Mouse (Mus musculus): ENCODE measurements around the gene Erlin1. TPM values are rescaled to one million over a fixed set of nuclear protein-coding genes. Genes with fewer than 3 reads are reported as not detected.

Gene Erlin1
- 0.02 and 0.04 TPM in 2 replicates for polyA plus RNA-seq (2012)

DNA sequence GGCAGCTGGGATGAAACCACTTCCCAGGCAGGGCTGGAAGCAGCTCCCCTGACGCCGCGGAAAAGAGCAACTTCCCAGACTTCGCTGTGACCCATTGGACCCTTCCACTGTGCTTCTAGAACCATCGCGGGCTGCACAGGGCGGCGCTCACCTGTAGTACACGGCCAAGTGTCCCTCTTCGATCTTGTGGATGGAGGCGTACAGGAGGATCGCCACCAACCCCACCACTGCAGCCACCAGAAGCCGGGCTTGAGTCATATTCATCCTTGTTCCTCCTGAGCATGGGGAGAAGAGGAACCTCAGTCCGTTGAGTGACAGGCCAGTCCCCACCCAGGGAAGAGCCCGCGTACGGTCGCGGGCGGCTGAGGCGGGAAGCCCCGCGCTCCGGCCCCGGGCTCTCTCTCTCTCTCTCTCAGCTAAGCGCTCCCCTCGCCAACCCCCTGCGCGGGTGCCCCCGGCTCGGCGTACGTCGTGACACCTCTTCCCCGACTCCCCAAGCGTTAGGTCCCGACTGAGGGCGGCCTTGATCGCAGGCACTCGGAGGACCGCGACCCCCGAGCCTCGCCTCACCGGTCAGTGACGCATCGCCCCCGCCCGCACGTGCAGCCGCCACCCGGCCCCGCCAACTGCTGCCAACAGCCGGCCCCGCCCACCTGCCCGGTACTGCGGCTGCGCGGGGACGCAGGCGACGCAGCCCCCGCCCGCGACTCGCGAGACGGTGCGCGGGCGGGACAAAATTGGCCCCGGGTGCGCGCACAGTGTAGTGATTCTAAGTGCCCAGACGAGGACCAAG lies at the start of gene Erlin1:
Gene Erlin1 (minus strand): TSS at position 665 of the 793 bp plus-strand sequence.
- Histone ChIP-seq H3K36me3 (ENCODE audit: control insufficient read depth) (peaks cover 21% of the 10 kb centered on the region), H3K9me3 (ENCODE audit: control insufficient read depth, low read length) (no peaks in the 10 kb centered on the region), H3K4me1 (ENCODE audit: control insufficient read depth) (peaks cover 23% of the 10 kb centered on the region), H3K27me3 (ENCODE audit: control insufficient read depth) (no peaks in the 10 kb centered on the region), H3K4me3 (replicated peaks) (peak within 1 kb of the TSS; percentile 75)
- TF ChIP-seq TAL1 (IDR thresholded peaks at IDR 0.05; ENCODE audit: low read length) (no peak), GATA1 (IDR thresholded peaks at IDR 0.05; ENCODE audit: low read length) (no peak)

DNA sequence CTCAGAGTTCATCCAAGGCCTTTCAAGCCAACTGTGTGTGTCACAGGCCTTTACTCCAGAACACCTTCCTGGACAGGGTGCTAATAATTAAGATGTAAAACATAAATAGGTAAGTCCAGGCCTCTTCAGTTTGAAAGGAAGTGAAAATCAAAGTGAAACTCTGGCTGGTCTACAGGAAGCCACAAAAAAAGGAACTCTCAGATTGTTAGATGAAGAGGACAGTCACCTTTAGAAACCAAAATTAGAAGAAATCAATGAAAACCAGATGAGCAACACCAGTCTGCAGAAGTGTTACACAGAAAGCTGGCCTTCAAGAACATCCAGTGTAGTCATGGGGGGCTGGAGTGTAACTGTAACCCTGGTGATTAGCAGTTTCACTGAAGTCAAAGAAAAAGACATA lies 48.2 kb upstream of the Erlin1 start:
- Histone ChIP-seq H3K9me3 (ENCODE audit: control insufficient read depth, low read length) (no peaks in the 10 kb centered on the region), H3K36me3 (ENCODE audit: control insufficient read depth) (peaks cover 95% of the 10 kb centered on the region), H3K4me1 (ENCODE audit: control insufficient read depth) (no peaks in the 10 kb centered on the region), H3K27me3 (ENCODE audit: control insufficient read depth) (no peaks in the 10 kb centered on the region), H3K4me3 (replicated peaks) (no peak overlapping the region)
- TF ChIP-seq TAL1 (IDR thresholded peaks at IDR 0.05; ENCODE audit: low read length) (no peak), GATA1 (IDR thresholded peaks at IDR 0.05; ENCODE audit: low read length) (no peak)

DNA sequence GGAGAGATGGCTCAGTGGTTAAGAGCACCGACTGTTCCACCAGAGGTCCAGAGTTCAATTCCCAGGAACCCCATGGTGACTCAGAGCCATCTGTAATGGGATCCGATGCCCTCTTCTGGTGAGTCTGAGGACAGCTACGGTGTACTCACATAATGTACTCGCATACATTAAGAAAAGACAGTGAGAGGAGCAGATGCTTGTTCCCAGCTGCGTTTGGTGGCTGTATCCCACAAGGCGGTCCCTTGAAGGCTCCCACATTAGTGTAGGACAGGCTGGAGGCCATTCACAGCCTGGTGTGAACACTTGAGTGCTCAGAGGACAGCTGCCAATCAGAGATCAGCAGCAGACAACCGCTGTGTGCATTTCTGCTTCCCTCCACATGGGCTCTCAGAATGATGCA lies 42.1 kb upstream of the Erlin1 start:
- H3K27me3 ChIP-seq (ENCODE audit: control insufficient read depth): no peaks in the 10 kb centered on the region
- peaks cover 14% of the 10 kb centered on the region for H3K4me1 ChIP-seq (ENCODE audit: control insufficient read depth)
- H3K9me3 ChIP-seq (ENCODE audit: control insufficient read depth, low read length): no peaks in the 10 kb centered on the region
- TF ChIP-seq GATA1 (IDR thresholded peaks at IDR 0.05; ENCODE audit: low read length): no peak
- TF ChIP-seq TAL1 (IDR thresholded peaks at IDR 0.05; ENCODE audit: low read length): no peak
- peaks cover 77% of the 10 kb centered on the region for H3K36me3 ChIP-seq (ENCODE audit: control insufficient read depth)
- H3K4me3 ChIP-seq (replicated peaks): no peak overlapping the region

DNA sequence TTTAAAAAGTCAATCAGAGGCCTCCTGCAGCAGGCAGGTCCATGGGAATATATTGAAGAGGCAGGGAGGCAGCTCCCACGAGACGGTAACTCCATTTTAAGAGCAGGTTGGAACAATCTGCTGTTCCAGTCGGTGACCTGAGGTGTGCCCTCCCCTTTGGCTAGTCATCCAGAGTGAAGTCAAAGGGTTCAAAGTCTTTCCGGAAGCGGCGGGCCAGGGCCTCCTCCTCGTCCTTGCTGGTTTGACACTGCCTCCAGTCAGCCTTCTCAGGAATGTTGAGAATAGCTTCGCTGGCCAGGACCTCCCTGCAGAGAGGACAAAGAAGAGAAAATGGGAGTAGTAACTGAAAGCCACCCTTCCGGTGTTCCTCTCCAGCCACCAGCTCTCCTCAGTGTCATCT lies 40.8 kb upstream of the Erlin1 start:
- TF ChIP-seq TAL1 (IDR thresholded peaks at IDR 0.05; ENCODE audit: low read length) (no peak), GATA1 (IDR thresholded peaks at IDR 0.05; ENCODE audit: low read length) (no peak)
- no peak overlapping the region for H3K4me3 ChIP-seq (replicated peaks)
- peaks cover 67% of the 10 kb centered on the region for H3K36me3 ChIP-seq (ENCODE audit: control insufficient read depth)

DNA sequence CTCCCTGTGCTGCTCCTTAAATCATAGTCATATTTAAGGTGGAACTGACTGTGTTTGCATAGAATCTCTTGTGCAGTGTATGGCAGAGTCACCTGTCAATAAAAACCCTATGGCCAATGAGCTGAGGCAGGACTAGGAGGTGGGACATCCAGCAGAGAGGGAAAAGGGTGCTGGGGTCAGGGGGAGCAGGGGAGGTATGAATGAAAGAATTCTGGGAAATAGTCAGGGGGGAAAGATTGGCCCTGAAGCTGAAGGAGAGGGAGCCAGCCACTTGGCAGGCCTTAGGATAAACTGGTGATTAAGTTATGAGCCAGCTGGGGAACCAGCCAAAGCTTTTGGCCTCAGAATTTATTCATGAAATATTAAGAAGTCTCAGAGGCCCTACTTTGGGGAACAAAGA lies 39.4 kb upstream of the Erlin1 start:
- TF ChIP-seq GATA1 (IDR thresholded peaks at IDR 0.05; ENCODE audit: low read length): no peak
- TF ChIP-seq TAL1 (IDR thresholded peaks at IDR 0.05; ENCODE audit: low read length): no peak
- peaks cover 38% of the 10 kb centered on the region for H3K4me1 ChIP-seq (ENCODE audit: control insufficient read depth)
- peaks cover 54% of the 10 kb centered on the region for H3K36me3 ChIP-seq (ENCODE audit: control insufficient read depth)
- H3K27me3 ChIP-seq (ENCODE audit: control insufficient read depth): no peaks in the 10 kb centered on the region
- H3K4me3 ChIP-seq (replicated peaks): no peak overlapping the region
- H3K9me3 ChIP-seq (ENCODE audit: control insufficient read depth, low read length): no peaks in the 10 kb centered on the region

More for the DNA sequence above, 40.8 kb upstream of the Erlin1 start:
- Histone ChIP-seq H3K9me3 (ENCODE audit: control insufficient read depth, low read length) (no peaks in the 10 kb centered on the region), H3K4me1 (ENCODE audit: control insufficient read depth) (peaks cover 27% of the 10 kb centered on the region), H3K27me3 (ENCODE audit: control insufficient read depth) (no peaks in the 10 kb centered on the region)

DNA sequence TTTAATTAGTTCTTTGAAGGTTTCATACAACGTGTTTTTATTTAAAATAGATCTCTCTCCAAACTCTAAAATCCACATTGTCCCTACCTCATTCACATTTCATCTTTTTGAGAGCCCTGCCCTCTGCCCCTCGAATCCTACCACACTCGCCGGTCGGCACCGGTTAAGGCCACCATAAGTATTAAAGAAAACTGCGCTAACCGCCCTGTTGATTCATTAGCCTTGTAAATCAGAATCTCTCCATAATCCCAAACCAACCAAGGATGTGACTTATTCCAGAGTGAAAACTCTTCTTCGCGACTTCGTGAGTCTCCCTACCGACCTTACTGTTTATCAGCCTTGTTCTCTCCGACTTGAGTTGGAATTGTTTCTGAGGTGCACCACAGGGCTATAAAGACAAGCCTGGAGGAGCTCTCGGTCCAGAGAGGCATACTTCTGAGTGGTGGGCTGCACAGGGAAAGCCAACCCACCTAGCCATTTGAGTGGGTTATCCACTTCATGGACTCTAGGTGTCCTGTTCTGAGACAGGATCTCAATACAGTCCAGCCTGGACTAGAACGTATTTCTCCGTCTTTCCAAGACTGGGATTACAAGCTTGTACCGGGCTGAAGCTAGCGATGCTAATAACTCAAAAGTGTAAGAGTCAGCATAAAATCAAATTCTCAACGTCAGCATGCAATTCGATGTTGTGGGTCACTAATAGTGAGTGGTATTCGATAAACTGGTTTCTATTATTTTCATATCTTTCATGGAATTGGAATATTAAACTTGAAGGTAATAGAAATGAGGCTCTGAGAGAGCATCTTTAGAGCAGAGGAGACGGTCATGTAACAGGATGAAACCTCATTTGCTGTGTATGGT lies 38.3 kb upstream of the Erlin1 start:
- Histone ChIP-seq H3K9me3 (ENCODE audit: control insufficient read depth, low read length) (no peaks in the 10 kb centered on the region), H3K36me3 (ENCODE audit: control insufficient read depth) (peaks cover 48% of the 10 kb centered on the region), H3K4me1 (ENCODE audit: control insufficient read depth) (peaks cover 38% of the 10 kb centered on the region), H3K27me3 (ENCODE audit: control insufficient read depth) (no peaks in the 10 kb centered on the region), H3K4me3 (replicated peaks) (peak overlapping the region; percentile 79)
- TF ChIP-seq TAL1 (IDR thresholded peaks at IDR 0.05; ENCODE audit: low read length) (no peak), GATA1 (IDR thresholded peaks at IDR 0.05; ENCODE audit: low read length) (no peak)

DNA sequence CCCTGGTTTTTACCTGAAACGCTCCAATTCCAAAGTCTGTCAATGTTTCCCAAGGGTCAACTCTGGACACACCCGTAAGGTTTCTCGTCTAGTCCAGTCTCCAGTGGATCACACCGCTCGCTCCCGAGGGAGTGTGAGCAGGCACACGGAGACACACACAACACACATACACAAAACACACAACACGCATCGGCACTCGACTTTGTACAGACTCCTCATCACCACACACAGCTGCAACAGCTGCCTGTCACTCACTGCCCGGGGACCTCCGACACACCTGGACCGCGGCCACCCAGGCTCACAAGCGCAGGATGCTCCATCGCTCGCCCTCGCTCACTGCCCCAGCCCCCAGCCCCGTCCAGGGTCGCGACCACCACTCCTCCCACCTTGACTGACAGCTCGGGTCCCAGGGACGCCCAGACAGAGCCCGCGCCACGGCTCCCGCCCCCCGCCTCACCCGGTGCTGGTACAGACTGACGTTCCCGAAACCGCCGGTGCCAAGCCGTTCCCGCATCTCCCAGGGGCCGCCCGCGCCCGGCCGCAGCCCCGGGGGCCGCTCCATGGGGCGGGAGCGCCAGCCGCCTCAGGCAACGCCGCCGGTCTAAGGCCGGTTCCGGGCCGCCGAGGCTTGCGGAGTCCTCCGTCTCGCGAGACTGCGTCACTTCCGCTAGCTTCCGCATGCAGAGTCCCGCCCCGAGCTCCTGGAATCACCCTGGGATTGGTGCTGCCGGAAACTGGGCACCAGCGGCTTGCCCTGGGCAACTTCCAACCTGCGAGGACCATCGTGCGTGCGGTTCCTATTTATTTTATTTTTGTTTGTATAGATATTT lies 37.5 kb upstream of the Erlin1 start, which contains the start of gene Chuk:
Gene Chuk (minus strand): TSS at position 650 of the 830 bp plus-strand sequence.
- peaks cover 46% of the 10 kb centered on the region for H3K36me3 ChIP-seq (ENCODE audit: control insufficient read depth)
- no peaks in the 10 kb centered on the region for H3K27me3 ChIP-seq (ENCODE audit: control insufficient read depth)
- no peaks in the 10 kb centered on the region for H3K9me3 ChIP-seq (ENCODE audit: control insufficient read depth, low read length)
- H3K4me3 ChIP-seq (replicated peaks): peak within 1 kb of the TSS; percentile 79
- peaks cover 38% of the 10 kb centered on the region for H3K4me1 ChIP-seq (ENCODE audit: control insufficient read depth)
- TF ChIP-seq GATA1 (IDR thresholded peaks at IDR 0.05; ENCODE audit: low read length) (no peak), TAL1 (IDR thresholded peaks at IDR 0.05; ENCODE audit: low read length) (no peak)

DNA sequence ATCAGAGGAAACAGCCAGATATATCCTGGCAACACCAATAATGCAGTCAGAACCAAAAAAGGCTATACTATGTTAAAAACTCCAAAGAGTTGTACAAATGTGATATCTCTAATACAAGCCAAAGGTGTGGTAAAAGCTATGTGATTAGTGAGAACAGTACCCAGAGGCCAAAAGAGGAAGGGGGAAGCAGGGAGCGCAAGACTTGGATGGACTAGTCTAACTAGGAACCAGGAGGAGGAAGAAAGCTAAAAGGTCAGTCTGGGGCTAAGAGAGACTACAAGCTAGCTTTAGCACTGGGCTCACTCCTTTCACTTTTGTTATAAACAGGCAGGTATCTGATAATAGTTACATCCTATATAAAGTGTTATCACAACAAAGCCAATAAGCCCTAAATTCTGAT lies 34.8 kb upstream of the Erlin1 start:
- H3K4me1 ChIP-seq (ENCODE audit: control insufficient read depth): peaks cover 41% of the 10 kb centered on the region
- no peak overlapping the region for H3K4me3 ChIP-seq (replicated peaks)
- no peak for TF ChIP-seq TAL1 (IDR thresholded peaks at IDR 0.05; ENCODE audit: low read length)
- no peak for TF ChIP-seq GATA1 (IDR thresholded peaks at IDR 0.05; ENCODE audit: low read length)
- H3K9me3 ChIP-seq (ENCODE audit: control insufficient read depth, low read length): no peaks in the 10 kb centered on the region
- peaks cover 38% of the 10 kb centered on the region for H3K36me3 ChIP-seq (ENCODE audit: control insufficient read depth)
- H3K27me3 ChIP-seq (ENCODE audit: control insufficient read depth): no peaks in the 10 kb centered on the region

Measured in erythroblast, embryonic 14.5 days (primary cell).